Mouse (Mus musculus) heart, embryonic 15.5 days (tissue): ENCODE measurements around the gene Ercc2. TPM values are rescaled to one million over a fixed set of nuclear protein-coding genes. Genes with fewer than 3 reads are reported as not detected.
A peak's percentile ranks its signal among the peaks of the same experiment; 100 is the strongest.

Experiments used
- ATAC-seq: fragments of 200-750 bp; cut with Nextera tagmentation; replicated peaks from 2 replicates; pipeline ENCODE4 v1.8.0; 2017; ENCODE audit warnings: low read depth, moderate TSS enrichment; ENCODE audit not compliant: insufficient number of reproducible peaks, insufficient read depth, low FRiP score
- H3K27ac ChIP-seq: fragments of 300-500 bp; sonication (generic); 2 replicates; pipeline ENCODE4 v1.5.1; 2015; ENCODE audit warnings: mild to moderate bottlenecking, inconsistent platforms
- H3K27me3 ChIP-seq: fragments of 300-500 bp; sonication (generic); 2 replicates; pipeline ENCODE4 v1.6.1; 2015; ENCODE audit warnings: inconsistent platforms
- H3K36me3 ChIP-seq: fragments of 300-500 bp; sonication (generic); 2 replicates; pipeline ENCODE4 v1.6.1; 2015; ENCODE audit warnings: mild to moderate bottlenecking, inconsistent platforms
- H3K4me1 ChIP-seq: fragments of 300-500 bp; sonication (generic); replicated peaks from 2 replicates; pipeline ENCODE4 v1.6.1; 2015; ENCODE audit warnings: inconsistent platforms
- H3K4me2 ChIP-seq: fragments of 300-500 bp; sonication (generic); 2 replicates; pipeline ENCODE4 v1.6.1; 2015; ENCODE audit warnings: inconsistent platforms, mild to moderate bottlenecking, moderate library complexity
- H3K4me3 ChIP-seq: fragments of 300-500 bp; sonication (generic); 2 replicates; pipeline ENCODE4 v1.5.1; 2015; ENCODE audit warnings: mild to moderate bottlenecking, inconsistent platforms
- H3K9ac ChIP-seq: fragments of 300-500 bp; sonication (generic); 2 replicates; pipeline ENCODE4 v1.6.1; 2015; ENCODE audit warnings: mild to moderate bottlenecking, inconsistent platforms
- H3K9me3 ChIP-seq: fragments of 300-500 bp; sonication (generic); replicated peaks from 2 replicates; pipeline ENCODE4 v1.6.1; 2016; ENCODE audit warnings: inconsistent platforms
- WGBS: fragments of 180-500 bp; shearing (Covaris S2); methylation state at CpG from one replicate; pipeline ENCODE4 v1.1.7; 2015; ENCODE audit warnings: mixed read lengths; 5-methylcytosine and 5-hydroxymethylcytosine counted together
- microRNA counts: library from miRNA; unstranded; fragments of <30 nt; microRNA quantifications from one replicate; lab custom pipeline; 2016
- microRNA-seq: library from miRNA; unstranded; fragments of <30 nt; microRNA quantifications from one replicate; pipeline ENCODE4, GENCODE M21; 2016
- polyA plus RNA-seq: library from polyadenylated mRNA; unstranded; fragments of >200 nt; fragmentation: Nextera tagmentation; extraction: Ambion mirVana; gene quantifications from 2 replicates; pipeline ENCODE4 v1.2.1, GENCODE M21; 2015

The Ercc2 gene
- polyA plus RNA-seq, 1 experiment from 2014 or later: 8.9 TPM

- 77% methylated on average over 8 of the region's 8 CpGs for WGBS
- H3K4me3 ChIP-seq: no peak overlapping the region
- H3K27me3 ChIP-seq: no peaks in the 10 kb centered on the region
- peaks cover 89% of the 10 kb centered on the region for H3K36me3 ChIP-seq
- H3K4me1 ChIP-seq: no peaks in the 10 kb centered on the region
- no peaks in the 10 kb centered on the region for H3K9me3 ChIP-seq
- no peak overlapping the region for H3K27ac ChIP-seq
- no peak overlapping the region for H3K4me2 ChIP-seq
- H3K9ac ChIP-seq: no peak overlapping the region
- ATAC-seq: no peak
Observed at GRCm38 (mm10) chr7:19429726-19430125, 47.9 kb downstream of the Ercc2 start.

DNA sequence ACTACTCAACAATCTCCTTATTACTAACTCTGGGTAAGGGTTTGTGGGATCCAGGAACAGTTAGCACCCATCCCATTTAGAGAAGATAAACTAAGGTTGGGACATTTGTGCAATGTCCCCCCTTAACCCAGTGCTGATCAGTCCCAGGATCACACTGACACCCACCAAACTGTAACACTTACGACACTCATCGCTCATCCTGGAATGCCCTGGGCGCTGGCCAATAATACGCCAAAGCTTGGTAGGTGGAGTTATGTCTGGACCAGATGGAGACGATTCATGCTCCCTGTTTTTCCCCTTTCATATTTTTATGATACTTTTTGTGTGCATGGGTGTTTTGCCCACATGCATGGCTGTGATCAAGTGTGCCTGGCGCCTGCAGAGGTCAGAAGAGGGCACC, 48.6 kb downstream of the Ercc2 start:
- H3K4me1 ChIP-seq: no peaks in the 10 kb centered on the region
- WGBS: 81% methylated on average over 6 of the region's 6 CpGs
- H3K27ac ChIP-seq: no peak overlapping the region
- peaks cover 93% of the 10 kb centered on the region for H3K36me3 ChIP-seq
- H3K4me3 ChIP-seq: no peak overlapping the region
- H3K4me2 ChIP-seq: no peak overlapping the region
- H3K9ac ChIP-seq: no peak overlapping the region
- H3K9me3 ChIP-seq: no peaks in the 10 kb centered on the region
- ATAC-seq: no peak
- no peaks in the 10 kb centered on the region for H3K27me3 ChIP-seq

DNA sequence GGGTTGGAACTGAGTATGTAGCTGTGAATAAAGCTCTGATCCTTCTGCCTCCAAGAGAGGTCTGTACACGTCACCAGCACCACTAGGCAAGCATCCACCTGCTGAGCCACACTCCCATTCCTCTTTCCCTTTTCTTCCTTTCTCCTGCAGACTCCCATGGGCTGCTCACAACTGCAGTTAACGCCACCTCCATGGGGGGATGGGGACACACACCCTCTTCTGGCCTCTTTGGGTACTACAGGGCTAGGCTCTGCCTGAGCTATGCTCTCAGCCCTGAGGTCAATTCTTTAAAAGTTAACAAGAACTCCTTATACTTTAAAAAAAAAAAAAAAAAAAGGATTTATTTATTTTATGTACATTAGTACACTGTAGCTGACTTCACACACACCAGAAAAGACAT, 50.7 kb downstream of the Ercc2 start:
- peaks cover 92% of the 10 kb centered on the region for H3K36me3 ChIP-seq
- H3K9ac ChIP-seq: no peak overlapping the region
- H3K9me3 ChIP-seq: no peaks in the 10 kb centered on the region
- H3K4me3 ChIP-seq: no peak overlapping the region
- H3K4me2 ChIP-seq: no peak overlapping the region
- no peak overlapping the region for H3K27ac ChIP-seq
- H3K4me1 ChIP-seq: no peaks in the 10 kb centered on the region
- H3K27me3 ChIP-seq: no peaks in the 10 kb centered on the region
- WGBS: 96% methylated on average over 2 of the region's 2 CpGs
- no peak for ATAC-seq

GRCm38 (mm10) chr7:19436276-19436675, 54.5 kb downstream of the Ercc2 start:
- Histone ChIP-seq H3K4me1 (0 out of 2 replicates have a peak, but pooled peaks cover 1% of the 10 kb centered on the region), H3K9me3 (no peaks in the 10 kb centered on the region), H3K27me3 (no peaks in the 10 kb centered on the region), H3K4me2 (no peak overlapping the region), H3K27ac (no peak overlapping the region), H3K9ac (no peak overlapping the region), H3K4me3 (no peak overlapping the region), H3K36me3 (peaks cover 90% of the 10 kb centered on the region)
- ATAC-seq: no peak
- WGBS: 98% methylated on average over 2 of the region's 2 CpGs

DNA sequence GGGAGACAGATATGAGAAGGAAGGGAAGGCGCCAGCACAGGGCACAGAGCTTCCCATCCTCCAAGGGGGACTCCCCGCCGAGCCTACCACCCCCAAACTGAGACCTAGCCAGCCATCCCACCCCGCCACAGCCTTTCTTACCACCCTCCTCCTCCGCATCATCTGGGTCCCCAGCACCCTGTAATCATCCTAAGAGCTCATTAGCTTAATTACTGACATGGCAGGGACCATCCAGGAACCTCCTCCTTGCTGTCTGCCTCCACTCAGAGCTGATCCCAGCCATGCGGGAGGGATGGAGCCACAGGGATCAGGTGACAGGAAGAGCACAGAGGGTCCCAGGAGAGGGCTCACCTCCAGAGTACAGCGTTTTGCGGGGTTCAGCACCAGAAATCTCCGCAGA, 55.2 kb downstream of the Ercc2 start:
- H3K27ac ChIP-seq: no peak overlapping the region
- 86% methylated on average over 9 of the region's 9 CpGs for WGBS
- no peak for ATAC-seq

GRCm38 (mm10) chr7:19441448-19442091, 59.8 kb downstream of the Ercc2 start:
- peak overlapping the region; percentile 41 for H3K27ac ChIP-seq
- no peak overlapping the region for H3K4me3 ChIP-seq
- H3K27me3 ChIP-seq: no peaks in the 10 kb centered on the region
- H3K36me3 ChIP-seq: peaks cover 65% of the 10 kb centered on the region
- H3K9ac ChIP-seq: no peak overlapping the region
- H3K9me3 ChIP-seq: no peaks in the 10 kb centered on the region
- ATAC-seq: no peak
- H3K4me2 ChIP-seq: no peak overlapping the region
- H3K4me1 ChIP-seq: 0 out of 2 replicates have a peak, but pooled peaks cover 6% of the 10 kb centered on the region
- whole genome bisulfite sequencing: 59% methylated on average over 9 of the region's 9 CpGs

More for the DNA sequence above, 55.2 kb downstream of the Ercc2 start:
- H3K4me2 ChIP-seq: no peak overlapping the region
- H3K4me1 ChIP-seq: 0 out of 2 replicates have a peak, but pooled peaks cover 6% of the 10 kb centered on the region
- H3K27me3 ChIP-seq: no peaks in the 10 kb centered on the region
- no peaks in the 10 kb centered on the region for H3K9me3 ChIP-seq
- H3K9ac ChIP-seq: no peak overlapping the region
- H3K4me3 ChIP-seq: no peak overlapping the region
- peaks cover 90% of the 10 kb centered on the region for H3K36me3 ChIP-seq

DNA sequence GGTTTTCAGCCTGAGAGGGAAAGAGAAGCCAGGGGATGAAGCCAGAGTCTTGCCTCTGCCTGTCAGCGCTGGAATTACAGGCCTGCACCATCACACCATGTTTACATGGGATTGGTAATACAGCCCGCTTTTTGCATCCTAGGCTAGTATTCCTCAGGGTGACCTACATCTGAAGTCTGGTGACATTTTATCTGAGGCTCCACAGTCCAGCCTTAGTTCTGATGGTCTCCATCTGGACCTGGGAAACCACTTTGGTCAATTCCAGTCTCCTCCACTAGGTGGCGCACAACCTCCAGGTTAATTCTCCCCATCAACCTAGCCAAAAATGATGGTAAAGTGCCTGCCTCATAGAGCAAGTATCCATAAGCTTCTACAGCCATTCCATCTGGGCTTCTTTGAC, 61.5 kb downstream of the Ercc2 start:
- WGBS: 37% methylated on average over 3 of the region's 3 CpGs
- H3K9me3 ChIP-seq: no peaks in the 10 kb centered on the region
- no peak overlapping the region for H3K4me3 ChIP-seq
- no peak overlapping the region for H3K9ac ChIP-seq
- no peaks in the 10 kb centered on the region for H3K27me3 ChIP-seq
- H3K27ac ChIP-seq: no peak overlapping the region
- H3K4me2 ChIP-seq: no peak overlapping the region
- 0 out of 2 replicates have a peak, but pooled peaks cover 6% of the 10 kb centered on the region for H3K4me1 ChIP-seq
- H3K36me3 ChIP-seq: peaks cover 63% of the 10 kb centered on the region
- ATAC-seq: no peak; the same call in 1 of the 2 replicates

DNA sequence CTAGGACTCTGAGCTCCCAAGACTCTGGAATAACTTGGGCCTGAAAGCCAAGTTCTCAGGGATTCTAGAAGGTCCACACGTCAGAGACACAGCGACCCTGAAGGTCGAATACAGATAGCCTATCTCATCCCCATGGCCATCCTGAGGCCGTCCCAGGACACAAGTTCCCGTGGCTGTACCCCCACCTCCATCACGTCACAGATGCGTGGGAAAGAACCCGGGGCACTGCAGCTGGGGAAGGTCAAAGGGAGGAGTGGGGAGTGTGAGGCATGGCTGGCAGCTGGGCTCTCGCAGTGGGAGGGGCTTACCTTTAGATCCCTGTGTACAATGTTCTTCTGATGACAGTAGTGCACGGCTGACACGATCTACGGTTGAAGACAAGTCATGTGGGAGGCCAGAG, 63.0 kb downstream of the Ercc2 start:
- WGBS: 80% methylated on average over 12 of the region's 12 CpGs
- Histone ChIP-seq H3K4me3 (no peak overlapping the region), H3K27ac (no peak overlapping the region), H3K9ac (no peak overlapping the region), H3K36me3 (peaks cover 60% of the 10 kb centered on the region), H3K4me2 (no peak overlapping the region), H3K27me3 (no peaks in the 10 kb centered on the region), H3K4me1 (0 out of 2 replicates have a peak, but pooled peaks cover 6% of the 10 kb centered on the region), H3K9me3 (no peaks in the 10 kb centered on the region)
- ATAC-seq: no peak

MicroRNAs encoded within 50 kb of the gene (microRNA counts, 519-probe panel; counts per million panel counts)
- not detected for microRNA mmu-miR-343 (lab: Ali Mortazavi, UCI)

Small RNA genes lying within 50 kb of the gene (microRNA-seq; reads per million reads assigned to microRNA genes)
- not detected for gene Mir343

Other genes with a start within 250 kb of the Ercc2 start
- 8.8 and 10.0 TPM in 2 replicates for gene Qpctl, start 232.7 kb upstream of the Ercc2 start, polyA plus RNA-seq
- 93.2 and 96.6 TPM in 2 replicates for gene Snrpd2, start 232.3 kb upstream of the Ercc2 start, polyA plus RNA-seq
- 73.8 and 73.9 TPM in 2 replicates for gene Gipr, start 215.9 kb upstream of the Ercc2 start, polyA plus RNA-seq
- 18.9 and 21.0 TPM in 2 replicates for gene Eml2, start 205.6 kb upstream of the Ercc2 start, polyA plus RNA-seq
- 2.1 and 2.2 TPM in 2 replicates for gene Gpr4, start 169.5 kb upstream of the Ercc2 start, polyA plus RNA-seq
- gene Opa3, start 153.7 kb upstream of the Ercc2 start, polyA plus RNA-seq: 33.8 and 37.9 TPM in 2 replicates
- 81.2 and 81.6 TPM in 2 replicates for gene Vasp, start 110.2 kb upstream of the Ercc2 start, polyA plus RNA-seq
- 0.11 and 0.16 TPM in 2 replicates for gene Ppm1n, start 101.9 kb upstream of the Ercc2 start, polyA plus RNA-seq
- 27.2 TPM in 2 replicates for gene Rtn2, start 99.4 kb upstream of the Ercc2 start, polyA plus RNA-seq
- gene Fosb, start 72.0 kb upstream of the Ercc2 start, polyA plus RNA-seq: 0.20 and 0.47 TPM in 2 replicates
- 59.8 and 60.3 TPM in 2 replicates for gene Ercc1, start 37.2 kb upstream of the Ercc2 start, polyA plus RNA-seq
- gene Cd3eap, start 22.5 kb upstream of the Ercc2 start, polyA plus RNA-seq: 13.6 and 15.5 TPM in 2 replicates
- gene Ppp1r13l, start 22.3 kb upstream of the Ercc2 start, polyA plus RNA-seq: 13.5 and 14.4 TPM in 2 replicates
- 3.0 and 4.3 TPM in 2 replicates for gene Klc3, start 22.1 kb downstream of the Ercc2 start, polyA plus RNA-seq
- gene Ckm, start 22.8 kb downstream of the Ercc2 start, polyA plus RNA-seq: 1,612 and 2,052 TPM in 2 replicates
- 7.6 and 8.5 TPM in 2 replicates for gene Mark4, start 76.8 kb downstream of the Ercc2 start, polyA plus RNA-seq
- gene Exoc3l2, start 81.3 kb downstream of the Ercc2 start, polyA plus RNA-seq: 0.91 and 1.1 TPM in 2 replicates
- gene Bloc1s3, start 126.4 kb downstream of the Ercc2 start, polyA plus RNA-seq: 1.5 and 1.7 TPM in 2 replicates
- gene Trappc6a, start 126.4 kb downstream of the Ercc2 start, polyA plus RNA-seq: 73.2 and 81.2 TPM in 2 replicates
- not detected in 2 replicates for gene Nkpd1, start 135.8 kb downstream of the Ercc2 start, polyA plus RNA-seq
- gene Ppp1r37, start 181.1 kb downstream of the Ercc2 start, polyA plus RNA-seq: 15.8 and 24.0 TPM in 2 replicates
- gene Zfp296, start 195.3 kb downstream of the Ercc2 start, polyA plus RNA-seq: 0.38 and 0.42 TPM in 2 replicates
- 111 and 131 TPM in 2 replicates for gene Gemin7, start 195.6 kb downstream of the Ercc2 start, polyA plus RNA-seq
- 28.5 and 39.0 TPM in 2 replicates for gene Clasrp, start 222.5 kb downstream of the Ercc2 start, polyA plus RNA-seq
- gene Relb, start 247.4 kb downstream of the Ercc2 start, polyA plus RNA-seq: 6.1 and 10.0 TPM in 2 replicates